Mouse (Mus musculus) erythroblast, embryonic 14.5 days (primary cell): ENCODE measurements at regions not wholly inside any gene's neighbourhood (a gene's known extent, or its start where the extent isn't known, plus 50 kb on each side); places are given as distances from the start of the nearest gene placed in this dataset.

ENCODE experiments used
- GATA1 ChIP-seq: IDR thresholded peaks from 2 replicates; pipeline ENCODE4 v1.6.1; 2012; ENCODE audit warnings: low read length, inconsistent platforms, mixed read lengths
- TAL1 ChIP-seq: IDR thresholded peaks from 3 replicates; pipeline ENCODE4 v1.6.1; 2012; ENCODE audit warnings: low read length, inconsistent platforms, mixed read lengths

DNA sequence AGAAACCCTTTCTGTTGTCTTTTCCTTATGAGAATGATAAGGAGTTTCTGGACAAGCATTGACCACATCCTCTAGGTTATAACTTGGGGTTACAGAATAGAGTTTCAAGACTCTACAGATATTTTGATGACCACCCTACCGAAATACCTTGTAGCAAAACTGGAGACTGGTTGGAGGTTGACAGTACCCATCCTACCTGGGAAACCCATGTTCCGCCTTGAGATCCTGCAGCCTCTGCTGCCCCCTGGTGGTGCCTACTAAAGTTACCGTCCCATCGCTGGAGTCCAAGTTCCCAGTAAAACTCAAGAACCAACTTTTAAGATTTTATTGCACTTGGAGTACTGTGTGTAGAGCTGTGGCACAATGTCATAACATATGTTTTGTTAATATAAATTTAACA lies 472.1 kb downstream of the Kctd12 start:
- TF ChIP-seq GATA1 (no peak), TAL1 (no peak)
